Mouse (Mus musculus) mature B cell (primary cell): ENCODE data around the gene Fam83e.

Experiments used
- in situ Hi-C: fragments of 300-500 bp; cut with MboI; formaldehyde crosslinking; loops from 2 replicates; pipeline ENCODE4 v1.14.3; 2019

The Fam83e gene

GRCm38 (mm10) chr7:45701607-45702006 is 19.4 kb upstream of the Fam83e start:
- in situ Hi-C loops = no loop called here

- in situ Hi-C loops = no loop called here
Measured at GRCm38 (mm10) chr7:45702316-45702715, 18.7 kb upstream of the Fam83e start.

GRCm38 (mm10) chr7:45702809-45703520 is 18.0 kb upstream of the Fam83e start:
- in situ Hi-C loops = no loop called here

GRCm38 (mm10) chr7:45703521-45704033 is 17.4 kb upstream of the Fam83e start:
- in situ Hi-C loops = no loop called here

- in situ Hi-C loops = no loop called here
Measured at GRCm38 (mm10) chr7:45704046-45704559, 16.9 kb upstream of the Fam83e start.

GRCm38 (mm10) chr7:45704730-45705442 is 16.1 kb upstream of the Fam83e start, which contains the start of gene Dbp:
Gene Dbp, plus strand, starts transcription at chr7:45705088.
- in situ Hi-C loops = no loop called here

GRCm38 (mm10) chr7:45705443-45705864 is 15.6 kb upstream of the Fam83e start:
- in situ Hi-C loops = no loop called here

GRCm38 (mm10) chr7:45705873-45706281 is 15.1 kb upstream of the Fam83e start:
- in situ Hi-C loops = no loop called here

GRCm38 (mm10) chr7:45706721-45707241 is 14.2 kb upstream of the Fam83e start:
- in situ Hi-C loops = no loop called here

- in situ Hi-C loops = no loop called here
Measured at GRCm38 (mm10) chr7:45707375-45707967, 13.5 kb upstream of the Fam83e start.

- in situ Hi-C loops = no loop called here
Measured at GRCm38 (mm10) chr7:45708221-45708761, 12.7 kb upstream of the Fam83e start.

GRCm38 (mm10) chr7:45709036-45709435 is 12.0 kb upstream of the Fam83e start:
- in situ Hi-C loops = no loop called here

- in situ Hi-C loops = no loop called here
Measured at GRCm38 (mm10) chr7:45709677-45710355, 11.2 kb upstream of the Fam83e start.

- in situ Hi-C loops = no loop called here
Measured at GRCm38 (mm10) chr7:45710477-45711191, 10.4 kb upstream of the Fam83e start.

GRCm38 (mm10) chr7:45711316-45712021 is 9.5 kb upstream of the Fam83e start:
- in situ Hi-C loops = no loop called here

GRCm38 (mm10) chr7:45712022-45712757 is 8.8 kb upstream of the Fam83e start:
- in situ Hi-C loops = no loop called here

GRCm38 (mm10) chr7:45713396-45713795 is 7.6 kb upstream of the Fam83e start:
- in situ Hi-C loops = no loop called here

GRCm38 (mm10) chr7:45713881-45714520 is 7.0 kb upstream of the Fam83e start:
- in situ Hi-C loops = no loop called here

GRCm38 (mm10) chr7:45714630-45715089 is 6.4 kb upstream of the Fam83e start:
- in situ Hi-C loops = no loop called here
